Mouse (Mus musculus) subcutaneous adipose tissue, adult 2 months (tissue): ENCODE data around the gene Gm5728. TPM values are rescaled to one million over a fixed set of nuclear protein-coding genes. Genes with fewer than 3 reads are reported as not detected.

Experiments used
- polyA plus RNA-seq: library from polyadenylated mRNA; depleted of rRNA; stranded (reverse); fragments of >200 nt; gene quantifications from 2 replicates; pipeline ENCODE4 v1.2.3, GENCODE M21; 2012; ENCODE audit warnings: low replicate concordance; rRNA removed

Gm5728 gene
- polyA plus RNA-seq: not detected in 2 replicates

DNA sequence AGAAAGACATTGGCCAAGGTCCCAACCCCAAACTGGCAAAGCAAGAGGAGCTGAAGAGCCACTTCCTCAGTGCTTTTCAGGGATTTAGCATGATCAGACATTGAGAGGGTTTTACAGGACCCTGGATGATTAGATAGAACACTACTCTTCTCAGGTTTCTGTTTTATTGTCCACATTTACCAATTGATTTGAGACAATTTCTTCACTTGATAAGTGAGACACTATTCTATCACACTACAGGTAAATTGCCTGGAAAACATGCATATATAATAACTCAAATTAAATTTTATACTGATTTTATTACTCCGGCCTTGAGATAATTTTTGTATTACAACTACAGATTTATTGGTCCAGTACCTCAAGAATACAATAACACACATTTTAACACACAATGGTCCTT is at the start of gene Gm5728:
Gm5728 (minus strand) TSS at position 101 of the 400 bp plus-strand sequence.

DNA sequence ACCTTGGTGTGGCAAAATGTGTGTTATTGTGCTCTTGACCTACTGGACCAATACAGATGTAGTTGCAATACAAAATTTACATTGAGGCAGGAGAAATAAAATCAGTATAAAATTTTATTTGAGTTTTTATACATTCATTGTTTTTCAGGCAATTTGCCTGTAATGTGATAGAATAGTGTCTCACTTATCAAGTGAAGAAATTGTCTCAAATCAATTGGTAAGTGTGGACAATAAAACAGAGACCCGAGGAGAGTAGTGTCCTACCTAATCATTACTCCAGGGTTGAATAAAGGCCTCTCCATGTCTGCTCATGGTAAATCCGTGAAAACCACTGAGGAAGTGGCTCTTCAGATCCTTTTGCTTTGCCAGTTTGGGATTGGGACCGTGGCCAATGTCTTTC is 42.4 kb upstream of the Gm5728 start, which contains the start of gene Vmn1r100:
Vmn1r100 (plus strand) TSS at position 301 of the 400 bp plus-strand sequence.

DNA sequence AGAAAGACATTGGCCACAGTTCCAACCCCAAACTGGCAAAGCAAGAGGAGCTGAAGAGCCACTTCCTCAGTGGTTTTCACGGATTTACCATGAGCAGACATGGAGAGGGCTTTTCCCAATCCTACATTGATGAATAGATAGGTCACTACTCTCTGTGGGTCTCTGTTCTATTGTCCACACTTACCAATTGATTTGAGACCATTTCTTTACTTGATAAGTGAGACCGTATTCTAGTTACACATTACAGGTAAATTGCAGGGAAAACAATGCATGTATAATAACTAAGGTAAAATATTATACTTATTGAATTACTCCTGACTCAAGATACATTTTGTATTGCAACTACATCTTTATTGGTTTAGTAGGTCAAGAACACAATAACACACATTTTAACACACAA is 41.2 kb downstream of the Gm5728 start, which contains the start of gene Gm4133:
Gm4133 (minus strand) TSS at position 101 of the 400 bp plus-strand sequence.

Other genes with a start within 250 kb of the Gm5728 start
- gene Vmn1r93, start 236.3 kb downstream of the Gm5728 start, polyA plus RNA-seq: not detected in 2 replicates
- not detected in 2 replicates for gene Vmn1r94, start 207.0 kb downstream of the Gm5728 start, polyA plus RNA-seq
- not detected in 2 replicates for gene Vmn1r95, start 181.7 kb downstream of the Gm5728 start, polyA plus RNA-seq
- not detected in 2 replicates for gene Gm6164, start 169.8 kb downstream of the Gm5728 start, polyA plus RNA-seq
- gene Gm4498, start 141.6 kb downstream of the Gm5728 start, polyA plus RNA-seq: not detected in 2 replicates
- not detected in 2 replicates for gene Gm5890, start 112.6 kb downstream of the Gm5728 start, polyA plus RNA-seq
- not detected in 2 replicates for gene Gm4133, start 41.3 kb downstream of the Gm5728 start, polyA plus RNA-seq
- not detected in 2 replicates for gene Vmn1r100, start 42.5 kb upstream of the Gm5728 start, polyA plus RNA-seq
- not detected in 2 replicates for gene Vmn1r101, start 67.2 kb upstream of the Gm5728 start, polyA plus RNA-seq
- not detected in 2 replicates for gene Gm10670, start 99.5 kb upstream of the Gm5728 start, polyA plus RNA-seq
- not detected in 2 replicates for gene Vmn1r103, start 135.1 kb upstream of the Gm5728 start, polyA plus RNA-seq
- gene Vmn1r104, start 158.4 kb upstream of the Gm5728 start, polyA plus RNA-seq: not detected in 2 replicates
- gene Gm5726, start 170.3 kb upstream of the Gm5728 start, polyA plus RNA-seq: not detected in 2 replicates
- not detected in 2 replicates for gene Gm4141, start 200.8 kb upstream of the Gm5728 start, polyA plus RNA-seq
- not detected in 2 replicates for gene Gm4513, start 223.6 kb upstream of the Gm5728 start, polyA plus RNA-seq